In genomic region chr19:43949111-43949810, GRCm38 (mm10) we compare ENCODE assay signal across 10 mouse cellular contexts. TPM values are rescaled to one million over a fixed set of nuclear protein-coding genes. Genes with fewer than 3 reads are reported as not detected.
DNase-seq lines count a peak whose midpoint lies in the region; ATAC-seq lines count a peak whose summit lies in the region.
"Had no signal": no experiment of that assay in that cellular context is flagged by ENCODE, and none has a peak within 500 bp of the region (broad histone marks: within the 10 kb centered on the region; RNA-seq: fewer than 3 reads in every experiment).

No protein-coding gene starts in this region.

- no peak overlapping the region for H3K9ac ChIP-seq in liver, embryonic 12.5 days
- no peak overlapping the region for H3K9ac ChIP-seq in intestine, embryonic 14.5 days (ENCODE audit: low read length)
- H3K9ac ChIP-seq in neural tube, embryonic 11.5 days (ENCODE audit: low read length) = no peak overlapping the region

- no peak overlapping the region for H3K4me2 ChIP-seq in liver, embryonic 12.5 days
- H3K4me2 ChIP-seq in intestine, embryonic 14.5 days (ENCODE audit: low read length) = no peak overlapping the region
- no peak overlapping the region for H3K4me2 ChIP-seq in neural tube, embryonic 11.5 days (ENCODE audit: low read depth)

- no peak for ATAC-seq in liver, embryonic 12.5 days
- ATAC-seq in common myeloid progenitor, adult 5-6 weeks (replicated peaks; ENCODE audit: low read depth, poor library complexity, severe bottlenecking) = peak; percentile 50; the same call in 1 of the 2 replicates
- ATAC-seq in intestine, embryonic 14.5 days (replicated peaks; ENCODE audit: low FRiP score, low TSS enrichment, low read depth) = peak; percentile 80
- ATAC-seq in neural tube, embryonic 11.5 days (ENCODE audit: insufficient read depth, low FRiP score, low TSS enrichment) = no peak

- peak; percentile 30 for DNase-seq in liver
- DNase-seq in intestine, embryonic 14.5 days (ENCODE audit: low spot score) = no peak
- DNase-seq in neural tube, embryonic 11.5 days (ENCODE audit: low spot score) = peak; percentile 46
- no peak for DNase-seq in layer of hippocampus, adult 11-12 months (ENCODE audit: low spot score)
- DNase-seq in gastrocnemius, postnatal 14 days = no peak
- no peak for DNase-seq in spleen, adult 12 weeks (ENCODE audit: low spot score)
- DNase-seq: kidney, postnatal 36 days; lung, adult 18-20 months had no signal

- H3K36me3 ChIP-seq in liver, embryonic 12.5 days = no peaks in the 10 kb centered on the region
- H3K36me3 ChIP-seq in intestine, embryonic 14.5 days (ENCODE audit: control insufficient read depth, insufficient read depth, low read length) = no peaks in the 10 kb centered on the region
- no peaks in the 10 kb centered on the region for H3K36me3 ChIP-seq in neural tube, embryonic 11.5 days (ENCODE audit: control insufficient read depth, insufficient read depth, low read length)

- no peak overlapping the region for H3K4me3 ChIP-seq in liver, embryonic 12.5 days
- H3K4me3 ChIP-seq in intestine, embryonic 14.5 days (ENCODE audit: low read depth, low read length) = no peak overlapping the region
- no peak overlapping the region for H3K4me3 ChIP-seq in neural tube, embryonic 11.5 days (ENCODE audit: low read depth, low read length)

- intact Hi-C loops in gastrocnemius, postnatal 14 days (cut with DNase I; ENCODE audit: low total_unique reads) = loop anchor here (5.0 kb wide), 1 partner anchor 97 kb away; no protein-coding TSS in a partner anchor

- peaks cover 7% of the 10 kb centered on the region for H3K4me1 ChIP-seq in liver, embryonic 12.5 days
- H3K4me1 ChIP-seq in intestine, embryonic 14.5 days (replicated peaks; ENCODE audit: control insufficient read depth, insufficient read depth, low read length) = no peaks in the 10 kb centered on the region
- H3K4me1 ChIP-seq in neural tube, embryonic 11.5 days (ENCODE audit: control insufficient read depth, insufficient read depth, low read length) = peaks cover 2% of the 10 kb centered on the region; the same call in 1 of the 2 replicates

- no peaks in the 10 kb centered on the region for H3K9me3 ChIP-seq in liver, embryonic 12.5 days (replicated peaks)
- no peaks in the 10 kb centered on the region for H3K9me3 ChIP-seq in intestine, embryonic 14.5 days (ENCODE audit: control insufficient read depth, low read length)
- H3K9me3 ChIP-seq in neural tube, embryonic 11.5 days (ENCODE audit: control insufficient read depth, low read length) = no peaks in the 10 kb centered on the region

- no peaks in the 10 kb centered on the region for H3K27me3 ChIP-seq in liver, embryonic 12.5 days (replicated peaks)
- H3K27me3 ChIP-seq in intestine, embryonic 14.5 days (replicated peaks; ENCODE audit: control insufficient read depth, insufficient read depth, low read length) = no peaks in the 10 kb centered on the region
- no peaks in the 10 kb centered on the region for H3K27me3 ChIP-seq in neural tube, embryonic 11.5 days (ENCODE audit: control insufficient read depth, insufficient read depth, low read length)

- WGBS in liver, embryonic 12.5 days (ENCODE audit: insufficient replicate concordance) = 15% methylated on average over 12 of the region's 12 CpGs
- 13% methylated on average over 12 of the region's 12 CpGs for WGBS in intestine, embryonic 14.5 days
- WGBS in neural tube, embryonic 11.5 days = 3% methylated on average over 9 of the region's 12 CpGs

- H3K27ac ChIP-seq in liver, embryonic 12.5 days = no peak overlapping the region
- no peak overlapping the region for H3K27ac ChIP-seq in intestine, embryonic 14.5 days (ENCODE audit: low read depth)
- no peak overlapping the region for H3K27ac ChIP-seq in neural tube, embryonic 11.5 days (ENCODE audit: low read depth, low read length)

RNA-seq across cellular contexts. Expression of gene Dnmbp, which starts 9.3 kb away (rescaled TPM):
- 3.9 and 4.2 TPM in 2 replicates for polyA plus RNA-seq in liver, embryonic 12.5 days (2016; fragmentation: Nextera tagmentation; extraction: Ambion mirVana)
- 8.4 and 9.0 TPM in 2 replicates for total RNA-seq in common myeloid progenitor, adult 5-6 weeks (2017)
- 37.5 and 37.7 TPM in 2 replicates for polyA plus RNA-seq in intestine, embryonic 14.5 days (2014; fragmentation: Nextera tagmentation; extraction: Ambion mirVana)
- polyA plus RNA-seq in neural tube, embryonic 11.5 days (2014; fragmentation: Nextera tagmentation; extraction: Ambion mirVana) = 15.7 and 15.8 TPM in 2 replicates
- 10 to 100 TPM in 1 of 2 experiments, 1 to 10 TPM in 1; 8.4 to 11.8 TPM for total RNA-seq in gastrocnemius, postnatal 14 days (2021)

RNA-seq across cellular contexts. Expression of gene Cpn1, which starts 37.1 kb away (rescaled TPM):
- polyA plus RNA-seq in liver, embryonic 12.5 days (2016; fragmentation: Nextera tagmentation; extraction: Ambion mirVana) = 42.8 and 45.8 TPM in 2 replicates
- total RNA-seq in common myeloid progenitor, adult 5-6 weeks (2017) = 0.19 TPM in 1 of 2 replicates, not detected in the other
- polyA plus RNA-seq in intestine, embryonic 14.5 days (2014; fragmentation: Nextera tagmentation; extraction: Ambion mirVana) = 11.4 and 15.5 TPM in 2 replicates
- 0.12 and 0.38 TPM in 2 replicates for polyA plus RNA-seq in neural tube, embryonic 11.5 days (2014; fragmentation: Nextera tagmentation; extraction: Ambion mirVana)
- total RNA-seq in gastrocnemius, postnatal 14 days (2021) = not detected

Comparison
In these comparisons a context has a peak if more than half of its experiments do, and no peak if none do; other contexts are left out.
1. DNase-seq: peak in liver (single experiment) and neural tube, embryonic 11.5 days (single experiment); none in intestine, embryonic 14.5 days (single experiment), layer of hippocampus, adult 11-12 months (single experiment), gastrocnemius, postnatal 14 days (single experiment) and spleen, adult 12 weeks (single experiment).
2. ATAC-seq: peak in common myeloid progenitor, adult 5-6 weeks (single experiment) and intestine, embryonic 14.5 days (single experiment); none in liver, embryonic 12.5 days (single experiment) and neural tube, embryonic 11.5 days (single experiment).